Mouse (Mus musculus): ENCODE measurements around the gene Nav2. TPM values are rescaled to one million over a fixed set of nuclear protein-coding genes. Genes with fewer than 3 reads are reported as not detected.

Nav2 gene
- polyA plus RNA-seq, 1 experiment: 51.7 TPM

GRCm38 (mm10) chr7:49235271-49235681, 326.8 kb downstream of the Nav2 start:
- H3K4me3 ChIP-seq (ENCODE audit: low read depth, low read length): no peak overlapping the region
- no peak overlapping the region for H3K9ac ChIP-seq (ENCODE audit: low read depth, poor library complexity, severe bottlenecking)
- no peak overlapping the region for H3K27ac ChIP-seq (ENCODE audit: insufficient read depth, low read length)
- H3K4me1 ChIP-seq (ENCODE audit: control insufficient read depth, insufficient read depth, low read length): no peaks in the 10 kb centered on the region
- H3K27me3 ChIP-seq (ENCODE audit: control insufficient read depth, insufficient read depth, low read length, poor library complexity, severe bottlenecking): no peaks in the 10 kb centered on the region
- no peaks in the 10 kb centered on the region for H3K36me3 ChIP-seq (ENCODE audit: control insufficient read depth, insufficient read depth, low read length, poor library complexity, severe bottlenecking)
- no peaks in the 10 kb centered on the region for H3K9me3 ChIP-seq (replicated peaks; ENCODE audit: control insufficient read depth, insufficient read depth, low read length, poor library complexity, severe bottlenecking)
- no peak for TF ChIP-seq CTCF (IDR thresholded peaks at IDR 0.05; ENCODE audit: low read depth, low read length)
- TF ChIP-seq POLR2A (IDR thresholded peaks at IDR 0.05; ENCODE audit: insufficient read depth, low read length): no peak
- no peak for TF ChIP-seq EP300 (IDR thresholded peaks at IDR 0.05; ENCODE audit: insufficient read depth, low read depth, low read length)

GRCm38 (mm10) chr7:49235821-49236220, 327.3 kb downstream of the Nav2 start:
- H3K4me1 ChIP-seq (ENCODE audit: control insufficient read depth, insufficient read depth, low read length): no peaks in the 10 kb centered on the region
- H3K27ac ChIP-seq (ENCODE audit: insufficient read depth, low read length): no peak overlapping the region
- H3K36me3 ChIP-seq (ENCODE audit: control insufficient read depth, insufficient read depth, low read length, poor library complexity, severe bottlenecking): no peaks in the 10 kb centered on the region
- H3K4me3 ChIP-seq (ENCODE audit: low read depth, low read length): no peak overlapping the region
- no peaks in the 10 kb centered on the region for H3K27me3 ChIP-seq (ENCODE audit: control insufficient read depth, insufficient read depth, low read length, poor library complexity, severe bottlenecking)
- H3K9ac ChIP-seq (ENCODE audit: low read depth, poor library complexity, severe bottlenecking): no peak overlapping the region
- no peak for TF ChIP-seq EP300 (IDR thresholded peaks at IDR 0.05; ENCODE audit: insufficient read depth, low read depth, low read length)
- no peak for TF ChIP-seq POLR2A (IDR thresholded peaks at IDR 0.05; ENCODE audit: insufficient read depth, low read length)
- TF ChIP-seq CTCF (IDR thresholded peaks at IDR 0.05; ENCODE audit: low read depth, low read length): no peak
- no peaks in the 10 kb centered on the region for H3K9me3 ChIP-seq (replicated peaks; ENCODE audit: control insufficient read depth, insufficient read depth, low read length, poor library complexity, severe bottlenecking)

GRCm38 (mm10) chr7:49240461-49240860, 331.9 kb downstream of the Nav2 start:
- no peak for TF ChIP-seq EP300 (IDR thresholded peaks at IDR 0.05; ENCODE audit: insufficient read depth, low read depth, low read length)
- TF ChIP-seq CTCF (IDR thresholded peaks at IDR 0.05; ENCODE audit: low read depth, low read length): no peak
- TF ChIP-seq POLR2A (IDR thresholded peaks at IDR 0.05; ENCODE audit: insufficient read depth, low read length): no peak
- H3K9me3 ChIP-seq (replicated peaks; ENCODE audit: control insufficient read depth, insufficient read depth, low read length, poor library complexity, severe bottlenecking): no peaks in the 10 kb centered on the region

GRCm38 (mm10) chr7:49241229-49241751, 332.8 kb downstream of the Nav2 start:
- Histone ChIP-seq H3K9me3 (replicated peaks; ENCODE audit: control insufficient read depth, insufficient read depth, low read length, poor library complexity, severe bottlenecking) (no peaks in the 10 kb centered on the region), H3K9ac (ENCODE audit: low read depth, poor library complexity, severe bottlenecking) (no peak overlapping the region), H3K27ac (ENCODE audit: insufficient read depth, low read length) (no peak overlapping the region), H3K4me3 (ENCODE audit: low read depth, low read length) (no peak overlapping the region), H3K27me3 (ENCODE audit: control insufficient read depth, insufficient read depth, low read length, poor library complexity, severe bottlenecking) (no peaks in the 10 kb centered on the region), H3K4me1 (ENCODE audit: control insufficient read depth, insufficient read depth, low read length) (no peaks in the 10 kb centered on the region), H3K36me3 (ENCODE audit: control insufficient read depth, insufficient read depth, low read length, poor library complexity, severe bottlenecking) (no peaks in the 10 kb centered on the region)
- TF ChIP-seq EP300 (IDR thresholded peaks at IDR 0.05; ENCODE audit: insufficient read depth, low read depth, low read length): no peak

More at GRCm38 (mm10) chr7:49240461-49240860, 331.9 kb downstream of the Nav2 start:
- H3K4me1 ChIP-seq (ENCODE audit: control insufficient read depth, insufficient read depth, low read length): no peaks in the 10 kb centered on the region
- no peak overlapping the region for H3K4me3 ChIP-seq (ENCODE audit: low read depth, low read length)
- H3K27ac ChIP-seq (ENCODE audit: insufficient read depth, low read length): no peak overlapping the region
- H3K27me3 ChIP-seq (ENCODE audit: control insufficient read depth, insufficient read depth, low read length, poor library complexity, severe bottlenecking): no peaks in the 10 kb centered on the region
- no peak overlapping the region for H3K9ac ChIP-seq (ENCODE audit: low read depth, poor library complexity, severe bottlenecking)
- no peaks in the 10 kb centered on the region for H3K36me3 ChIP-seq (ENCODE audit: control insufficient read depth, insufficient read depth, low read length, poor library complexity, severe bottlenecking)

- Histone ChIP-seq H3K27me3 (ENCODE audit: control insufficient read depth, insufficient read depth, low read length, poor library complexity, severe bottlenecking) (no peaks in the 10 kb centered on the region), H3K9me3 (replicated peaks; ENCODE audit: control insufficient read depth, insufficient read depth, low read length, poor library complexity, severe bottlenecking) (no peaks in the 10 kb centered on the region)
Observed at GRCm38 (mm10) chr7:49242261-49242660, 333.7 kb downstream of the Nav2 start.

GRCm38 (mm10) chr7:49243079-49243478, 334.6 kb downstream of the Nav2 start:
- TF ChIP-seq CTCF (IDR thresholded peaks at IDR 0.05; ENCODE audit: low read depth, low read length) (no peak), POLR2A (IDR thresholded peaks at IDR 0.05; ENCODE audit: insufficient read depth, low read length) (no peak), EP300 (IDR thresholded peaks at IDR 0.05; ENCODE audit: insufficient read depth, low read depth, low read length) (no peak)
- no peaks in the 10 kb centered on the region for H3K9me3 ChIP-seq (replicated peaks; ENCODE audit: control insufficient read depth, insufficient read depth, low read length, poor library complexity, severe bottlenecking)
- no peak overlapping the region for H3K27ac ChIP-seq (ENCODE audit: insufficient read depth, low read length)

More at GRCm38 (mm10) chr7:49242261-49242660, 333.7 kb downstream of the Nav2 start:
- H3K27ac ChIP-seq (ENCODE audit: insufficient read depth, low read length): no peak overlapping the region
- H3K36me3 ChIP-seq (ENCODE audit: control insufficient read depth, insufficient read depth, low read length, poor library complexity, severe bottlenecking): no peaks in the 10 kb centered on the region
- no peak for TF ChIP-seq EP300 (IDR thresholded peaks at IDR 0.05; ENCODE audit: insufficient read depth, low read depth, low read length)
- TF ChIP-seq CTCF (IDR thresholded peaks at IDR 0.05; ENCODE audit: low read depth, low read length): no peak
- no peak for TF ChIP-seq POLR2A (IDR thresholded peaks at IDR 0.05; ENCODE audit: insufficient read depth, low read length)
- no peak overlapping the region for H3K9ac ChIP-seq (ENCODE audit: low read depth, poor library complexity, severe bottlenecking)
- no peaks in the 10 kb centered on the region for H3K4me1 ChIP-seq (ENCODE audit: control insufficient read depth, insufficient read depth, low read length)
- H3K4me3 ChIP-seq (ENCODE audit: low read depth, low read length): no peak overlapping the region

More at GRCm38 (mm10) chr7:49243079-49243478, 334.6 kb downstream of the Nav2 start:
- Histone ChIP-seq H3K4me1 (ENCODE audit: control insufficient read depth, insufficient read depth, low read length) (no peaks in the 10 kb centered on the region), H3K36me3 (ENCODE audit: control insufficient read depth, insufficient read depth, low read length, poor library complexity, severe bottlenecking) (no peaks in the 10 kb centered on the region), H3K27me3 (ENCODE audit: control insufficient read depth, insufficient read depth, low read length, poor library complexity, severe bottlenecking) (no peaks in the 10 kb centered on the region), H3K4me3 (ENCODE audit: low read depth, low read length) (no peak overlapping the region), H3K9ac (ENCODE audit: low read depth, poor library complexity, severe bottlenecking) (no peak overlapping the region)

All from ES-Bruce4 (cell line).